Mouse (Mus musculus): ENCODE measurements around the gene Npb.

GRCm38 (mm10) chr11:120627468-120628300 is 19.4 kb downstream of the Npb start:
- no peak for TF ChIP-seq CTCF (IDR thresholded peaks at IDR 0.05; ENCODE audit: borderline replicate concordance, insufficient read depth, low read length)
- no peak for TF ChIP-seq POLR2A (IDR thresholded peaks at IDR 0.05; ENCODE audit: low read depth, low read length)

All from embryonic fibroblast, embryonic 13.5 days (primary cell).